Mouse (Mus musculus) left cerebral cortex, postnatal 25 days (tissue): Measurements from ENCODE around the gene Tbc1d4. TPM values are rescaled to one million over a fixed set of nuclear protein-coding genes. Genes with fewer than 3 reads are reported as not detected.

ENCODE experiments used
- DNase-seq, 2 experiments: peaks; one replicate each; pipeline ENCODE4 v3.0.0; 2022; ENCODE audit warnings: low spot score in 2 of 2, mixed read lengths in 1 of 2
- intact Hi-C: fragments of 180-260 bp; cut with DNase I; formaldehyde crosslinking; loops from one replicate; pipeline ENCODE4 v1.15.1; 2025
- total RNA-seq, 2 experiments: library from RNA; stranded (reverse); gene quantifications; 2 replicates each; pipeline ENCODE4 v1.2.3; 2021

Tbc1d4 gene
- total RNA-seq, 2 experiments from 2014 or later, result 7.2 to 10.4 TPM

- intact Hi-C loops, result no loop called here
- DNase-seq, result no peak
Observed at GRCm38 (mm10) chr14:101541141-101541540, 67.8 kb downstream of the Tbc1d4 start.

- intact Hi-C loops, result no loop called here
- DNase-seq, result no peak
Observed at GRCm38 (mm10) chr14:101540466-101540865, 68.5 kb downstream of the Tbc1d4 start.

- no peak for DNase-seq
- intact Hi-C loops, result no loop called here
Observed at GRCm38 (mm10) chr14:101537906-101538305, 71.1 kb downstream of the Tbc1d4 start.

GRCm38 (mm10) chr14:101537413-101537812 is 71.6 kb downstream of the Tbc1d4 start:
- DNase-seq, result no peak
- intact Hi-C loops, result no loop called here

GRCm38 (mm10) chr14:101532090-101532695 is 76.8 kb downstream of the Tbc1d4 start:
- intact Hi-C loops, result no loop called here
- no peak for DNase-seq

- no peak for DNase-seq
- intact Hi-C loops, result no loop called here
Observed at GRCm38 (mm10) chr14:101530455-101530854, 78.5 kb downstream of the Tbc1d4 start.

GRCm38 (mm10) chr14:101529194-101529593 is 79.8 kb downstream of the Tbc1d4 start:
- intact Hi-C loops, result no loop called here
- no peak for DNase-seq

- intact Hi-C loops, result no loop called here
- peak in 1 of 2 experiments; percentile 11 for DNase-seq
Observed at GRCm38 (mm10) chr14:101527420-101527996, 81.5 kb downstream of the Tbc1d4 start.

GRCm38 (mm10) chr14:101526478-101526877 is 82.5 kb downstream of the Tbc1d4 start:
- intact Hi-C loops, result no loop called here
- DNase-seq, result no peak

- intact Hi-C loops, result loop anchor here (5.0 kb wide), 1 partner anchor 132 kb away; the partner anchor contains the start of gene Uchl3
- DNase-seq, result no peak
Observed at GRCm38 (mm10) chr14:101519964-101520363, 89.0 kb downstream of the Tbc1d4 start.

- intact Hi-C loops, result loop anchor here (5.0 kb wide), 1 partner anchor 134 kb away; the partner anchor contains the start of gene Uchl3
- DNase-seq, result no peak
Observed at GRCm38 (mm10) chr14:101518259-101518658, 90.7 kb downstream of the Tbc1d4 start.

GRCm38 (mm10) chr14:101517801-101518200 is 91.2 kb downstream of the Tbc1d4 start:
- no peak for DNase-seq
- intact Hi-C loops, result loop anchor here (2.0 to 5.0 kb wide), 2 partner anchors 91 to 134 kb away; partner anchors contain the start of genes Tbc1d4 and Uchl3

- intact Hi-C loops, result loop anchor here (2.0 to 5.0 kb wide), 2 partner anchors 91 to 135 kb away; partner anchors contain the start of genes Tbc1d4 and Uchl3
- DNase-seq, result peak in 1 of 2 experiments; percentile 40
Observed at GRCm38 (mm10) chr14:101517341-101517740, 91.7 kb downstream of the Tbc1d4 start.

- DNase-seq, result no peak
- intact Hi-C loops, result loop anchor here (2.0 to 5.0 kb wide), 2 partner anchors 92 to 135 kb away; partner anchors contain the start of genes Tbc1d4 and Uchl3
Observed at GRCm38 (mm10) chr14:101516864-101517263, 92.1 kb downstream of the Tbc1d4 start.

- DNase-seq, result no peak
- intact Hi-C loops, result loop anchor here (2.0 to 5.0 kb wide), 2 partner anchors 93 to 136 kb away; partner anchors contain the start of genes Tbc1d4 and Uchl3
Observed at GRCm38 (mm10) chr14:101516031-101516430, 93.0 kb downstream of the Tbc1d4 start.

- intact Hi-C loops, result loop anchor here (5.0 kb wide), 1 partner anchor 137 kb away; the partner anchor contains the start of gene Uchl3
Observed at GRCm38 (mm10) chr14:101515271-101515670, 93.7 kb downstream of the Tbc1d4 start.

GRCm38 (mm10) chr14:101514557-101514971 is 94.4 kb downstream of the Tbc1d4 start:
- intact Hi-C loops, result loop anchor here (5.0 kb wide), 1 partner anchor 53 kb away; no protein-coding TSS in a partner anchor
- no peak for DNase-seq

More at GRCm38 (mm10) chr14:101515271-101515670, 93.7 kb downstream of the Tbc1d4 start:
- DNase-seq, result no peak

- no peak for DNase-seq
- intact Hi-C loops, result loop anchor here (5.0 kb wide), 1 partner anchor 54 kb away; no protein-coding TSS in a partner anchor
Observed at GRCm38 (mm10) chr14:101513163-101513562, 95.8 kb downstream of the Tbc1d4 start.

- DNase-seq, result no peak
- intact Hi-C loops, result loop anchor here (5.0 kb wide), 1 partner anchor 56 kb away; no protein-coding TSS in a partner anchor
Observed at GRCm38 (mm10) chr14:101511410-101511809, 97.6 kb downstream of the Tbc1d4 start.

- DNase-seq, result peak; percentile 61 to 91
Observed at GRCm38 (mm10) chr14:101510540-101511313, 98.3 kb downstream of the Tbc1d4 start.

More at GRCm38 (mm10) chr14:101510540-101511313, 98.3 kb downstream of the Tbc1d4 start:
- intact Hi-C loops, result loop anchor here (5.0 kb wide), 1 partner anchor 57 kb away; no protein-coding TSS in a partner anchor
